ENCODE assay signal across 14 mouse cellular contexts in the genomic region with DNA sequence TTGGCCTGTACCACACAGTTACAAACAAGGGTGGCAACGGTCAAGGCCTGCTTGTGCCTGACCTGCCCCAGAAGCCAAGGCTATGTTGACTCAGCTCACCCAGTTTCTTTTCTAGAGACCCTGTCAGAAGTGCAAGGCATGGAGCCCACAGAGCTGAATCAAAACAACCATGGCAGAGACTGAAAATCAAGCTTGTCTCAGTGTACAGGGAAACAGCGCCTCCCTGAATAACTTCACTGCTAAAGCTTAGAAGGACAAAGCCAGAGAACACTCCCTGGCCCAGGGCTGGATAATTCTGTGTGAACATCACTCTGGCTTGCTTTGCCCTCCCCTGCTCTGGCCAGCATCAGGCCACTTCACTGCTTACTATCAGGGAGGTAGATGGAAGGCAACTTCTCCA.
DNase-seq lines count a peak whose midpoint lies in the region; ATAC-seq and TF ChIP-seq lines count a peak whose summit lies in the region.
"Had no signal": no experiment of that assay in that cellular context is flagged by ENCODE, and none has a peak within 500 bp of the region (broad histone marks: within the 10 kb centered on the region; RNA-seq: fewer than 3 reads in every experiment).

No protein-coding gene starts in this region.

- peak overlapping the region; percentile 48; the same call in 1 of the 2 replicates for H3K4me2 ChIP-seq in liver, embryonic 11.5 days
- H3K4me2 ChIP-seq in liver, postnatal 0 days (ENCODE audit: low read depth, low read length): no peak overlapping the region
- H3K4me2 ChIP-seq in forebrain, embryonic 13.5 days: no peak overlapping the region
- no peak overlapping the region for H3K4me2 ChIP-seq in midbrain, postnatal 0 days (ENCODE audit: low read depth, low read length, poor library complexity, severe bottlenecking)
- H3K4me2 ChIP-seq: limb, embryonic 13.5 days had no signal

- no peak overlapping the region for H3K4me3 ChIP-seq in liver, embryonic 11.5 days (ENCODE audit: low read depth, low read length)
- no peak overlapping the region for H3K4me3 ChIP-seq in liver, postnatal 0 days (ENCODE audit: low read depth, low read length)
- no peak overlapping the region for H3K4me3 ChIP-seq in forebrain, embryonic 13.5 days
- no peak overlapping the region for H3K4me3 ChIP-seq in limb, embryonic 10.5 days
- no peak overlapping the region for H3K4me3 ChIP-seq in midbrain, postnatal 0 days (ENCODE audit: low read depth, low read length)
- H3K4me3 ChIP-seq: erythroblast, embryonic 14.5 days; heart, embryonic 12.5 days; limb, embryonic 13.5 days had no signal

- no peaks in the 10 kb centered on the region for H3K9me3 ChIP-seq in liver, embryonic 11.5 days (ENCODE audit: control insufficient read depth, low read length)
- no peaks in the 10 kb centered on the region for H3K9me3 ChIP-seq in liver, postnatal 0 days (ENCODE audit: low read length)
- no peaks in the 10 kb centered on the region for H3K9me3 ChIP-seq in forebrain, embryonic 13.5 days (replicated peaks)
- no peaks in the 10 kb centered on the region for H3K9me3 ChIP-seq in limb, embryonic 10.5 days (replicated peaks)
- H3K9me3 ChIP-seq in midbrain, postnatal 0 days (ENCODE audit: low read length): no peaks in the 10 kb centered on the region
- H3K9me3 ChIP-seq: heart, embryonic 12.5 days; limb, embryonic 13.5 days had no signal

- no peak for DNase-seq in liver, embryonic 11.5 days (ENCODE audit: low spot score)
- no peak for DNase-seq in liver, postnatal 0 days
- DNase-seq in limb, embryonic 10.5 days (ENCODE audit: low spot score): no peak
- DNase-seq in midbrain, postnatal 0 days (ENCODE audit: low spot score): peak; percentile 46
- DNase-seq in right cerebral cortex, postnatal 14 days: no peak
- no peak for DNase-seq in right cerebral cortex, postnatal 4 days
- no peak for DNase-seq in kidney, postnatal 10 days
- DNase-seq: adrenal gland, postnatal 25 days; thymus, adult 2 months had no signal

- WGBS in liver, embryonic 11.5 days: 63% methylated on average over 2 of the region's 2 CpGs
- WGBS in liver, postnatal 0 days (ENCODE audit: insufficient replicate concordance): 78% methylated on average over 2 of the region's 2 CpGs
- 60% methylated on average over 2 of the region's 2 CpGs for WGBS in forebrain, embryonic 13.5 days
- WGBS in limb, embryonic 10.5 days: 74% methylated on average over 2 of the region's 2 CpGs
- WGBS in midbrain, postnatal 0 days: 72% methylated on average over 2 of the region's 2 CpGs

- H3K36me3 ChIP-seq in liver, embryonic 11.5 days (ENCODE audit: control insufficient read depth, insufficient read depth, low read length): no peaks in the 10 kb centered on the region
- H3K36me3 ChIP-seq in liver, postnatal 0 days (replicated peaks; ENCODE audit: insufficient read depth, low read length): no peaks in the 10 kb centered on the region
- H3K36me3 ChIP-seq in forebrain, embryonic 13.5 days (ENCODE audit: poor library complexity, severe bottlenecking): no peaks in the 10 kb centered on the region
- no peaks in the 10 kb centered on the region for H3K36me3 ChIP-seq in limb, embryonic 10.5 days
- H3K36me3 ChIP-seq in midbrain, postnatal 0 days (ENCODE audit: insufficient read depth, low read length): no peaks in the 10 kb centered on the region
- H3K36me3 ChIP-seq: heart, embryonic 12.5 days; limb, embryonic 13.5 days had no signal

- peaks cover 28% of the 10 kb centered on the region for H3K4me1 ChIP-seq in liver, embryonic 11.5 days (replicated peaks; ENCODE audit: control insufficient read depth, insufficient read depth, low read length)
- peaks cover 40% of the 10 kb centered on the region for H3K4me1 ChIP-seq in liver, postnatal 0 days (ENCODE audit: insufficient read depth)
- H3K4me1 ChIP-seq in forebrain, embryonic 13.5 days: peaks cover 33% of the 10 kb centered on the region
- peaks cover 45% of the 10 kb centered on the region for H3K4me1 ChIP-seq in limb, embryonic 10.5 days
- peaks cover 15% of the 10 kb centered on the region for H3K4me1 ChIP-seq in midbrain, postnatal 0 days (ENCODE audit: insufficient read depth, low read length)

- H3K9ac ChIP-seq in liver, embryonic 11.5 days (ENCODE audit: low read depth, low read length): no peak overlapping the region
- H3K9ac ChIP-seq in liver, postnatal 0 days (replicated peaks): no peak overlapping the region
- no peak overlapping the region for H3K9ac ChIP-seq in forebrain, embryonic 13.5 days
- H3K9ac ChIP-seq in midbrain, postnatal 0 days (replicated peaks; ENCODE audit: low read length, poor library complexity, severe bottlenecking): no peak overlapping the region
- H3K9ac ChIP-seq: heart, embryonic 12.5 days had no signal

- no peaks in the 10 kb centered on the region for H3K27me3 ChIP-seq in liver, embryonic 11.5 days (replicated peaks; ENCODE audit: control insufficient read depth, insufficient read depth, low read length)
- H3K27me3 ChIP-seq in liver, postnatal 0 days (ENCODE audit: insufficient read depth, low read length): no peaks in the 10 kb centered on the region
- H3K27me3 ChIP-seq in forebrain, embryonic 13.5 days: no peaks in the 10 kb centered on the region
- no peaks in the 10 kb centered on the region for H3K27me3 ChIP-seq in limb, embryonic 10.5 days (ENCODE audit: low read depth, poor library complexity, severe bottlenecking)
- no peaks in the 10 kb centered on the region for H3K27me3 ChIP-seq in midbrain, postnatal 0 days (ENCODE audit: insufficient read depth, low read length)
- H3K27me3 ChIP-seq: heart, embryonic 12.5 days; limb, embryonic 13.5 days had no signal

- no peak for TF ChIP-seq EP300 in liver, postnatal 0 days (IDR thresholded peaks at IDR 0.05; ENCODE audit: low read depth)

- no peak overlapping the region for H3K27ac ChIP-seq in liver, embryonic 11.5 days (ENCODE audit: low read depth, low read length)
- H3K27ac ChIP-seq in liver, postnatal 0 days (ENCODE audit: low read depth): no peak overlapping the region
- peak overlapping the region; percentile 73 for H3K27ac ChIP-seq in forebrain, embryonic 13.5 days
- H3K27ac ChIP-seq in limb, embryonic 10.5 days: peak overlapping the region; percentile 64
- 0 out of 2 replicates have a peak overlapping the region, but pooled peaks have one; percentile 18 for H3K27ac ChIP-seq in midbrain, postnatal 0 days (ENCODE audit: low read depth, low read length)
- H3K27ac ChIP-seq: kidney, postnatal 0 days; limb, embryonic 13.5 days had no signal

- no peak for ATAC-seq in liver, embryonic 11.5 days (replicated peaks; ENCODE audit: low FRiP score)
- no peak for ATAC-seq in liver, postnatal 0 days
- no peak for ATAC-seq in forebrain, embryonic 13.5 days
- ATAC-seq in midbrain, postnatal 0 days (ENCODE audit: low FRiP score): no peak

- no peak for TF ChIP-seq CTCF in liver, postnatal 0 days (IDR thresholded peaks at IDR 0.05; ENCODE audit: low read depth)
- TF ChIP-seq CTCF in midbrain, postnatal 0 days (IDR thresholded peaks at IDR 0.05): peak; percentile 46

Comparison
In these comparisons a context has a peak if more than half of its experiments do, and no peak if none do; other contexts are left out.
1. H3K27ac ChIP-seq: peak in forebrain, embryonic 13.5 days (single experiment), limb, embryonic 10.5 days (single experiment) and midbrain, postnatal 0 days (single experiment); none in liver, embryonic 11.5 days (single experiment) and liver, postnatal 0 days (single experiment).